ENCODE assay signal across 8 mouse cellular contexts in genomic region chr2:16355611-16356105, GRCm38 (mm10). TPM values are rescaled to one million over a fixed set of nuclear protein-coding genes. Genes with fewer than 3 reads are reported as not detected.
DNase-seq lines count a peak whose midpoint lies in the region; ATAC-seq lines count a peak whose summit lies in the region.

No protein-coding gene starts in this region.

- peak overlapping the region; percentile 76 for H3K9ac ChIP-seq in forebrain, embryonic 16.5 days (replicated peaks; ENCODE audit: low read depth, low read length)
- H3K9ac ChIP-seq in midbrain, embryonic 14.5 days (replicated peaks; ENCODE audit: low read length) = peak overlapping the region; percentile 80

- no peaks in the 10 kb centered on the region for H3K36me3 ChIP-seq in forebrain, embryonic 16.5 days (ENCODE audit: control insufficient read depth, insufficient read depth)
- no peaks in the 10 kb centered on the region for H3K36me3 ChIP-seq in limb, embryonic 10.5 days
- no peaks in the 10 kb centered on the region for H3K36me3 ChIP-seq in midbrain, embryonic 14.5 days (ENCODE audit: control insufficient read depth, insufficient read depth, low read length)

- peak overlapping the region; percentile 86 for H3K4me3 ChIP-seq in forebrain, embryonic 16.5 days (replicated peaks; ENCODE audit: low read length)
- H3K4me3 ChIP-seq in limb, embryonic 10.5 days = peak overlapping the region; percentile 70
- peak overlapping the region; percentile 69 for H3K4me3 ChIP-seq in midbrain, embryonic 14.5 days (replicated peaks; ENCODE audit: low read depth, low read length)

- peak overlapping the region; percentile 79 for H3K27ac ChIP-seq in forebrain, embryonic 16.5 days (ENCODE audit: low read length)
- H3K27ac ChIP-seq in limb, embryonic 10.5 days = peak overlapping the region; percentile 90
- peak overlapping the region; percentile 84 for H3K27ac ChIP-seq in midbrain, embryonic 14.5 days (replicated peaks; ENCODE audit: low read depth, low read length)

- under 1% methylated on average over 22 of the region's 22 CpGs for WGBS in forebrain, embryonic 16.5 days
- WGBS in limb, embryonic 10.5 days = under 1% methylated on average over 22 of the region's 22 CpGs
- WGBS in midbrain, embryonic 14.5 days = under 1% methylated on average over 22 of the region's 22 CpGs

- DNase-seq in gastrocnemius, postnatal 10 days = peak; percentile 35
- DNase-seq in gastrocnemius, adult 18-20 months (ENCODE audit: low spot score) = no peak
- DNase-seq in urinary bladder, postnatal 25 days (ENCODE audit: low spot score) = peak; percentile 20
- DNase-seq in urinary bladder, adult 2 months (ENCODE audit: low spot score) = no peak
- DNase-seq in limb, embryonic 10.5 days (ENCODE audit: low spot score) = peak; percentile 85
- DNase-seq in midbrain, embryonic 14.5 days = peak; percentile 86
- DNase-seq in thymus, postnatal 10 days (ENCODE audit: low spot score in 2 of 2) = peak; percentile 70 to 77

- H3K9me3 ChIP-seq in forebrain, embryonic 16.5 days (ENCODE audit: control insufficient read depth, low read length) = no peaks in the 10 kb centered on the region
- no peaks in the 10 kb centered on the region for H3K9me3 ChIP-seq in limb, embryonic 10.5 days (replicated peaks)
- H3K9me3 ChIP-seq in midbrain, embryonic 14.5 days (ENCODE audit: control insufficient read depth, low read length) = no peaks in the 10 kb centered on the region

- H3K27me3 ChIP-seq in forebrain, embryonic 16.5 days (replicated peaks; ENCODE audit: control insufficient read depth, insufficient read depth, low read length) = peaks cover 3% of the 10 kb centered on the region; the same call in 1 of the 2 replicates
- H3K27me3 ChIP-seq in limb, embryonic 10.5 days (ENCODE audit: low read depth, poor library complexity, severe bottlenecking) = no peaks in the 10 kb centered on the region
- peaks cover 7% of the 10 kb centered on the region; the same call in 1 of the 2 replicates for H3K27me3 ChIP-seq in midbrain, embryonic 14.5 days (ENCODE audit: control insufficient read depth, insufficient read depth, low read length)

- peak overlapping the region; percentile 97 for H3K4me2 ChIP-seq in forebrain, embryonic 16.5 days (ENCODE audit: low read length)
- H3K4me2 ChIP-seq in midbrain, embryonic 14.5 days (ENCODE audit: low read length) = peak overlapping the region; percentile 74

- peaks cover 16% of the 10 kb centered on the region for H3K4me1 ChIP-seq in forebrain, embryonic 16.5 days (replicated peaks; ENCODE audit: control insufficient read depth, insufficient read depth, low read length)
- H3K4me1 ChIP-seq in limb, embryonic 10.5 days = peaks cover 30% of the 10 kb centered on the region
- H3K4me1 ChIP-seq in midbrain, embryonic 14.5 days (ENCODE audit: control insufficient read depth, insufficient read depth, low read length) = 0 out of 2 replicates have a peak, but pooled peaks cover 4% of the 10 kb centered on the region

- ATAC-seq in forebrain, embryonic 16.5 days = peak; percentile 87
- ATAC-seq in midbrain, embryonic 14.5 days (ENCODE audit: low FRiP score, low TSS enrichment) = peak; percentile 88

RNA-seq across cellular contexts. Expression of gene Plxdc2, which starts 0.4 kb away (rescaled TPM):
- 10 to 100 TPM; 33.5 to 38.5 TPM for total RNA-seq in gastrocnemius, postnatal 10 days (2021)
- 10 to 100 TPM in 1 of 2 experiments, 1 to 10 TPM in 1; 9.9 to 12.6 TPM for total RNA-seq in gastrocnemius, adult 18-20 months (2021)
- polyA plus RNA-seq in urinary bladder, adult 2 months (2012; rRNA removed) = 77.3 and 90.3 TPM in 2 replicates
- polyA plus RNA-seq in forebrain, embryonic 16.5 days (2015; fragmentation: Nextera tagmentation; extraction: Ambion mirVana) = 11.6 and 12.5 TPM in 2 replicates
- 19.0 and 23.8 TPM in 2 replicates for polyA plus RNA-seq in limb, embryonic 10.5 days (2016; fragmentation: Nextera tagmentation; extraction: Ambion mirVana)
- polyA plus RNA-seq in midbrain, embryonic 14.5 days (2014; fragmentation: Nextera tagmentation; extraction: Ambion mirVana) = 17.6 and 21.5 TPM in 2 replicates

Comparison
In these comparisons a context has a peak if more than half of its experiments do, and no peak if none do; other contexts are left out.
1. DNase-seq: peak in gastrocnemius, postnatal 10 days (single experiment), urinary bladder, postnatal 25 days (single experiment), limb, embryonic 10.5 days (single experiment), midbrain, embryonic 14.5 days (single experiment) and thymus, postnatal 10 days (2 of 2); none in gastrocnemius, adult 18-20 months (single experiment) and urinary bladder, adult 2 months (single experiment).
2. Peak in every context shown above with its lines, with median percentiles within 50 percentile points of each other: H3K27ac ChIP-seq and H3K4me3 ChIP-seq.